Mouse (Mus musculus): Measurements from ENCODE around the gene Miga1.

Gene Miga1

DNA sequence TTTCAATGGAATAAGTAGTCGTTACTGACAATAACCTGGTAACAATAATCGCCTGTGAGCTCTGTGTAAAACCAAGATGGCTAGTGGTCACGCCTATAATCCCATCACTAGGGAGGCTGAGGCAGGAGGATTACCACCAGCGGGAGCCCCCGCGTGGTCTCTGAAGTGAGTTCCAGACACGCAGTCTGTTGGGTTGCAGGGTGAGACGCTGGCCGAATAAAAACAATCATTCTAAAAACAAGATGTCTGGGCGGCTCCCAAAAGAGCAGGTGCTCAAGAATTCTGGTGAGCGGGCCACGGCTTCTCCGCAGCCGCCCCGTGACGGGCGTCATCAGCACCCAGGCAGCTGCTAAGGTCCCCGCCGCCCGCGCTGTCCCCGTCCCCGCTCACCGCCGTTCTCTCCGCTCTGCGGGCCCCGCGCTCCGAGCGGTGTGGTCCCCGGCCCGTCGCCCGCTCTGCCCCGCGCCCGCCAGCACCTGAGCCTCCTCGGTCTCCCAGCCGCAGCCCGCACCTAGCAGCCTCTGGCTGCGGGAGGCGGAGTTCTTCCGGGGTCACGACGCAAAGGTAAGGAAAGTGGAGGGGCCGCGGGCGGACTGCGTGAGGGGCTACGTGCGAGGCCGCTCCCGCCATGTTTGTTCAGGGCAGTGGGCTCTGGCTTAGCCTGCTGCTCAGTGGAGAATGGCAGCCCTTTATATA lies at the start of gene Miga1:
Gene Miga1 (minus strand): TSS at position 546 of the 696 bp plus-strand sequence.
- DNase-seq (ENCODE audit: low spot score): peak; percentile 83

DNA sequence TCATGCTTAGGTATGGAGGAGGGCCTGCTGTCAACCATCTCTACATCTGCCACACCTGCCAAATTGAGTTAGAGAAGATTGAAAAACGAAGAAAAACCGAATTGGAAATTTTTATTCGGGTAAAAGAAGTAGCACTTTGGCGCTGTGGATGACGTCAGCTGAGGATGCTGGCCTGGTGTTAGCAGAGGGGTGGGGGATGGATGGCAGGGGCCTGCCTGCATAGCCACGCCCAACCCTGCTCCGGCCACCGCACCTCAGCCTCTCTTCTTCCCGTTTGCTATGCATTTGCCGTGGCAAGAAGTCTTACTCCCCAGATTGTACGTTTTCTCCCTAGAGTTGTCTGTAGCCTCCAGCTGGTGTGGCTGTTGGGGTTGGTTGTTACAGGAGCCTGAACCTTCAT lies 43.9 kb upstream of the Miga1 start:
- DNase-seq (ENCODE audit: low spot score): no peak

DNA sequence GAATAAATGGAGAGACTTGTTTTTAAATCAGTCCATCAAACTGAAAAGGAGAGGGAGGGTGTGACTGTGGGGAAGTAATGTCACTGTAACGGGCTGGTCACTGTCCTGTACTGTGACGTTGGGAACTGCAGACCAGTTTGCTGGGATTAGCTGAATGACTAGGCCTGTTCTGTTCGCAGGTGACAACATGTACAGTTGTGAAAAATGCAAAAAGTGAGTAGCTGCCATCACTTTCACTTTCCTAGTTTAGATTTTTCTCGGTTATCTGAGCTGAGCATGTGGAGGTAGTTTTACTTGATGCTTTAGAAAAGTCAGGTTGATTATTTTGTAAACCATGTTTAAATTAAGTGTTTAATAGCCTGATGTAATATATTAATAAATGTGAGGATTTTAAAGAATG lies 35.9 kb upstream of the Miga1 start:
- DNase-seq (ENCODE audit: low spot score): no peak

DNA sequence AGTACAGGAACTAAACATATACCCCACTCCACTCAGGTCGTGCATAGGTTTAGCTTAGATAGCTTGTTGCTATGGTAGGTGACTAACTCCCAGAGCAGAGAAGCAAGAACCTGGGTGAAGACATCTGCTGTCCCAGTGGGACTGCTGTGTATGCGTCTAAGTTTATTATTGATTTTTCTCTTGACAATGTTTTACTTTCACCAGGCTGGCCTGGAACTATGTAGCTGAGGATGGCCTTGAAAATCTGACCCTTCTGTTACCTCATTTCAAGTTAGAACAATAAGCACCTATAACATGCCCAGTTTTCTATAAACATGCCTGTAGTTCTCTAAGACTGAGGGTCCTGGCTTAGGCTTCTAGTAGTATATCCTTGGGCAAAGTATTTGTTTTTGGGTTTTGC lies 24.0 kb upstream of the Miga1 start:
- DNase-seq (ENCODE audit: low spot score): no peak

DNA sequence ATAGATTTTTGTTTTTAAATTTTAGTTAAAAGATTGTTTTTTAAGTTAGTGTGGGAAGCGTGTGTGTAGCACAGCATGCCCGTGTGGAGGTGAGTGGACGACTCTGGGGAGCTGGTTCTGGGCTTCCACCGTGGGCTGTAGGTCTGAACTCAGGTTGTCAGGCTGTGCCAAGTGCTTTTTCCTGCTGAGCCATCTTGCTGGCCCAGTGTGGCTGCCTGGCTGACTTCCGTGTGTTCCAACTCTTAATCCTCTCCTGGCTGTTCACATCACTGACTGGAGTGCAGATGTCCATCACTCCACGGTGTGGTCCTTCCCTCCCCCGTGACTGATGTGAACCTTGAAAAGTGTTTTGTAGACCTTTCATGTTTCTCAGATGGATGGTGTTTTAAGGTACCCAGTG lies 18.9 kb upstream of the Miga1 start:
- no peak for DNase-seq (ENCODE audit: low spot score)

DNA sequence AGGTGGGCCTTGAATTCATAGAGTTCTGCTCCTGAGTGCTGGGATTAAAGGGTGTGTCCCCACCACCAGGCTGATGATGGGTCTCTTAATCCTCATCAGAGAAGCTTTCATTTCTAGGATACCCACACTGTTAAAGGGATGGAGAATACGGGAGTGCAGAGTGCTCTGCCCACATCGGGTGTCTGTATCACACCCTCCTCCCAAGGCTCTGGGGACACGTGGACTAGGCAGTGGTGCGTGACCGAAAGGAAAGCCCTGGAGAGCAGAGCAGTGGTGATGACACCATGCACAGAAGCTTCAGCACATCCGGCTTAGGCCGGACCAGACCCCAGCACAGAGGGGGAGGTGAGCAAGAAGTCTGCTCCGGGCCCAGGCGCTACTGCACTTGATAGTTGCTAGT lies 16.5 kb upstream of the Miga1 start:
- DNase-seq (ENCODE audit: low spot score): no peak

DNA sequence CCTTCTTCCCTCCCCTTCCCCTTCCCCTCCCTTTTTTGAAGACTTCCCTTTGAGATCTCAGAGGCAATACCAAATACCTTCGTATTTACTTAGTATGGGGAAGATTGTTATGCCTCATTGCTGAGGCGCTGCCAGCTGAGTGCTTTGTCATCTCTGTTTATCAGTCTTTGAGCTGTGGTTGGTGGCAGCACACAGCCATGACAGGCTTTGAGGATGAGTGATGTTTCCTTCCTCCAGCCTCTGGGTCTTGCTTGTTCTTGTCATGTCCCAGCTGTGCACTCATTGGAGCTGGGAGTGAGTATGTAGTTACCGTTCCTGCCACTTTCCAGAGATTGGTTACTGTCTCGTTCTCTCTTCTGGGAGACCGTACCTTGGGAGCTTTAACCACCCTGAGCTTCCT lies 15.2 kb upstream of the Miga1 start:
- DNase-seq (ENCODE audit: low spot score): no peak

DNA sequence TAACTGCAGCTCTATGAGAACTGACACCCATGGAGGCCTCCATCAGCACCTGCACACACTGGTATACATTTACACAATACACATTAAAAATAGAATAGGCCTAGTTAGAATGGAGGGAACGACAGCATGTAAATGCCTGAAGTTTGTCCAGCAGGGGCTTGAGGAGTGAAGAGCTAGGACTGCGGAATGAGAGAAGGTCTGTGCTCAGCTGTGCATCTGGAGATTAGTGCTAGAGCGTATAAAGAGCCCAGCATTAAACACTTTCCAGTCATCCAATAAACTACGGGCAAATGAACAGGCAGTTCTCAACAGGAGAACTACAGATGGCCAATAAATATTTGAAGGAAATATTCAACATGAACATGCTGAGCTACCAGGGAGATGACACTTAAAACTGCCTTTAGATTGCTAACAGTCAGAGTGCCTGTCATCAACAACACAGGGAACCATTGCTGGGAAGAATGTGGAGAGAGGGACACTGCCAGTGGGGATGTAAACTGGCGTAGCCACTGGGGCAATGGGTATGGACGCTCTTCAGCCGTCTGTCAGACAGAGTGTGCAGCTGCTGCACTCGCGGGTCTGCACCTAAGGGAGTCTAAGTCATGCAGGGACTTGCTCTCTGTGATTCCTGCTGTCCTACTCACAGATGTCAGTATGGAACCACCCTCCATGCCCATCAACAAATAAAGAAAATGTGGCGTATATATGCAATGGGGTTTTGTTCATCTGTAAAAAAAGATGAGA lies 13.4 kb upstream of the Miga1 start:
- DNase-seq (ENCODE audit: low spot score): no peak

DNA sequence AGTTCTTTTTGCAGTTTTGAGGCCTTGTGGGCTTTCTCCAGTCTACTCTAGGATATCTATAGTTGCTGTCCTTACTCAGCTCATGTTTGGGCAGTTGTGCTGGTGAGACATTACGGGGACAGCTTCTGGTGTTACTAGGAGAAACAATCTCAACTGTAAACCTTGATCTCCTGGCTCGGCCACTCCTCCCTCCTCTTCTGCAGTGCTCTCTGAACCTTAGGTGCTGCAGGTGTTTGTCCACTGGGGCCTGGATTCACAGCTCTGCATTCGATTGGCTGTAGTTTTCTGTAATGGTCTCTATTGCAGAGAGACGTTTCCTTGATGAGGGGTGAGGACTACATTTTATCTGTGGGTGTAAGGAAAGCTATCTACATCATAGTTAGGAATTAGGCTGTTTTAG lies 12.1 kb upstream of the Miga1 start:
- DNase-seq (ENCODE audit: low spot score): no peak

DNA sequence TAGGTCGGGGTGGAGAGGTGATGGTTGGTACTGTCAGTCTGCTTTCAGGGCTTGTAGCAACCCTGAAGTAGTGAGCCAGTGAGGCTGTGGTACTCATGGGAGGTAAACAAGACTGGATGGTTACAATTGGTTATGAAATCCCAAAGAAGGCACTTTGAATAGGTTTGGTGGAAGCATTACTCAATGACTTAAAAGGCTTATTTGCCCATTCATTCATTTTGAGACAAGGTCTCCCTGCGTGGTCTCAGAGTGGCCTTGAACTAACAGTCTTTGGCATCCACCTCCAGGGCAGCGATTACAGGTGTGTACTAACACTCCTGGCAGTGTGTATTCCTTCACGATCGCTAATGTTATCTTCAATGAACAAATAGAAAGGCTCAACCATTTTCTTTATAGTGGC lies 10.8 kb upstream of the Miga1 start:
- DNase-seq (ENCODE audit: low spot score): no peak

DNA sequence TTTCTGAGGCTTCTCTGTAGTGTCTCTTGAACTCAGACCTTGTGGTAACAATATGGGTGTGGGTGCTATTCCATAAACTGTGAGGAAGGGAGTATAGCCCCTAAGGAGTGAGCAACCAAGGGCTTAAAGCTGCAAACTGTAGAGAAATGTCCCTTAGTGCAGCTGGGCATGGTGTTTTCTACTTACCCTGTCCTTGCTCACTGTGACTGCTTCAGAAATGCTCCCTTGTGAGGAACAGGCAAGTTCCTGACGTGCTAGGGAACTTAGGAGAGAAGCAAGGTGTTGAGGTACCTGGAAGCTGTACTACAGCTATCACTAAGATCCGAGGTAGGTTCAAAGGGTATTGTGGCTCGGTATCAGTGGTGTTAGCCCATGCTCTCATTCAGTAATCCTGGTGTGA lies 10.2 kb upstream of the Miga1 start:
- DNase-seq (ENCODE audit: low spot score): no peak

DNA sequence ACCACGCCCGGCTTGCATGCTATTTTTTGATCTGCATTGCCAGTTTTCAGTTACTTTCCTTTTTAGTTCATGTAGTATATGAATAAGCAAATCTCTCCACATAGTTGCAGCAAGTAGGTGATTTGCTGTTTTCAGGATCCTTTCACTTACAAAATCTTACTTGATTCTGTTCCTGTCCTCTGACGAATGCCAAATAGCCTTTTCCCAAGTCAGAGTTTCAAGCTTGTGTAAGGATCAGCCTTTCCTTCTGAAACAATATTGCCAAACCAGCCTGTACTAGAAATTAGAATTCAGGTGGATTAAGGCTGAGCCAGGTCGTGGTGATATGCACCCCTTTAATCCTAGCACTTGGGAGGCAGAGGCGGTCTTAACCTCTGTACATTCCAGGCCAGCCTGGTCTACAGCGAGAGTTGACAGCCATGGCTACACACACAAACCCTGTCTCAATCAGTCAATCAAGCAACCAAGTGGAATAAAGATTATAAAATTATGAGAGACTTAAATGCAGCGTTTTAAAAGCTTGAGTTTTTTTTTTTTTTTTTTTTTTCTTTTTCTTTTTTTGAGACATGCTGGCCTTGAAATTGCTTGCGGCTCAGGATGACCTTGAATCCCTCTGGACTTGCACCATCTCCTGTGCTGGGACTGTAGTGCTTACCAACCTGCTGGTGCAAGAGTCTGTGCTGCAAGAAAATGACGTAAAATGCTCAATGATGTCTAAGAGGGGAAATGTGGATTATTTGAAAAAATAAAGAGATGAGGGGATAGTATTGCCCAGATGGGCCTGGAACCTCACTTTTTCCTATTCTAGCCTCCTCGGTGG lies 8.0 kb upstream of the Miga1 start:
- DNase-seq (ENCODE audit: low spot score): no peak

DNA sequence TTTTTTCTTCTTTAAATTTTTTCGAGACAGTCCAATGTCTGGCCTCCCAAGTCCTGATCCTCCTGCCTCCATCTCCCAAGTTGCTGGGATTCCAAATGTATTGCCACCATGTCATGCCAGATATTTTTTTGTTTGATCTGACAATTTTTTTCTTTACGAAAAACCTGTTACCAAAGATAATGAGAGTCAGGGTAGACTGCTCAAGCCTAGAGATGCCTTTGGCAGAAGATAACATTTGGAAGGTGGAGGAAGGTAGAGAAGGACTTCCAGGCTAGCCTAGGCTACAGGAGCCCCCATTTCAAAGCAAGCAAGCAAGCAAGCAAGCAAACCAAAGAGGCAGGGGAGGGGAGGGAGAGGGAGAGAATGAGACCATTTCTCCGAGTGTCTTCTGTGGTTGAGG lies 7.0 kb upstream of the Miga1 start:
- no peak for DNase-seq (ENCODE audit: low spot score)

DNA sequence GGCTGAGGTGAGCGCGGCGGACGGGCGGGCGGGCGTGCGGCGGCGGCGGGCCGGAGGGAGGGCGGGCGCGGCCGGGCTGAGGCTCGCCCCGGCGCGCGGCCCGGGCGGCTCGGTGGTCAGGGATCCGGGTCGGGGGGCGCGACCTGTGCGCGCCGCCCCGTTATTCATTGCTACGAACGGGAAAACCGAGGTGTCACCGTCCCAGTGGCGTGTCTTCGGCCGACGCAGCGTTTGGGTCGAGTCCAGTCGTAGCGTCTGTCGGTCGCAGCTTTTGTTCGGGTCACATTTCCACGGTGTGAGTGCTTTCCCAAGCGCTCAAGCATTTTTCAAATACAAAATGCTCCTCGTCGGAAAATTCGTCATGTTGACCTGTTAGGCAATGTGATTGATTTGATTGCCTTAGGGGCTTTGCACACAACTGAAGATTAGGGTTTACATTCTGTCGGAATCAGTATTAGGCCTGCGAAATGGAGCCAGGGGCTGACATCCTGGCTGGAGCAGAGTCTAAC lies 6.5 kb upstream of the Miga1 start:
- DNase-seq (ENCODE audit: low spot score): peak; percentile 67

DNA sequence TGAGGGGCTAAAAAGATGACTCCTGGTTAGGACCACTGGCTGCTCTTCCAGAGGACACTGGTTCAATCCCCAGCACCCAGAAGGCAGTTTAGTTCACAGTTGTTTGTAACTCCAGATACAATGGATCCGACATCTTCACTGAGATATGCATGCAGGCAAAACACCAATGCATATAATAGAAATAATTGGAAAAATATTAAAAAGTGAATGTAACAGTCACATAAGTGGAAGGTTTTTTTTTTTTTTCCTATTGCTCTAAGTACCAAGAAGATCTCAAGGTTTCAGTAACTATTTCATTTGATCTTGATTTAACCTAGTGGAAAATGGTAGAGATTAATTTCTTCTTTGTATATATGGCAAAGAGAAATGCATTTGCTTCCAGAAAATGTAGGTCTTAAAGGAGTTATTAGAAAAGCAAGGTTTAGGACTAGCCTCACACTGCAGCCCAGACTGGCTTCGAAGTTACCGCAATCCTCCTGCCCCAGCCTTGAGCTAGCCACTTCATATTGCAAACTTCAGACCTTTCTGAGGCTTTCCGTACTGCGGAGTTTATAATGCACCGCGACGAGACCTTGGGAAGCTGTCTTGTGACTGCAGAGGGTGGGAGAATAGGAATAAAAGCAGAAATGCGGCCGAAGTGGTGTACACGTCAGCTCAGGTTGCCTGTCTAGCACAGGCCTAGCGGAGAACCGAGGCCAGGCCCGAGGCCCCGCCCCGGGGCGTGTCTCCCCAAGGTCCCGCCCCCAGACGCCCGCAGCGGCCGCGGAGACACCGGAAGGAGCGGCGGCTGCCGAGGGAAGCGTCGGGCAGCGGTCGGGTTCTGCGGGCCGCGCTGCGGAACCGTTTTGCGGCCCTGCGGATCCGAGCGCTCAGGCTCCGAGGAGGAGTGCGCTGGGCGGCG lies 5.8 kb upstream of the Miga1 start, which contains the start of gene Usp33:
Gene Usp33 (plus strand): TSS at position 747 of the 901 bp plus-strand sequence.
- peak; percentile 98 for DNase-seq (ENCODE audit: low spot score)

DNA sequence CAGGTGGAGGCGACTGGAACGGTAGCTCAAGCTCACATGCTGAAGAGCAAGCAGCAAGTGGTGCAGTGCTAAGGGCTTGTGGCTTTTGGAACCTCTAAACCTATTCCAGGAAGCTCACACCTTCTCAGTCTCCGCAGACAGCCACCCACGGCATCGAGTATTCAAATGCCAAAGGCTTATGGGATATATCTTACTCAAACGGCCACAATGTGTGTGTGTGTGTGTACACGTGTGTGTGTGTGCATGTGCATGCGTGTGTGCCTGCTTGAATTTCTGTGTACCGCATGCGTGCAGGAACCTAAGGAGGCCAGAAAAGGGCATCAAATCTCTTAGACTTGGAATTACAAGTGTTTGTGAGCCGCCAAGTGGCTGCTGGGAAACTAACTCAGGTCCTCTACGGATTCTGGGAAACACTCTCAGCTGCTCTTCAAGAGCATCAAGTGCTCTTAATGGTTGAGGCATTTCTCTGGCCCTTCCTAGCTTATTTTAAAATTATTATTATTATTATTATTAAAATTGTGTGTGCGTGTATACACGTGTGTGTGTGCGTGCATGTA lies 2.8 kb upstream of the Miga1 start:
- DNase-seq (ENCODE audit: low spot score): no peak

DNA sequence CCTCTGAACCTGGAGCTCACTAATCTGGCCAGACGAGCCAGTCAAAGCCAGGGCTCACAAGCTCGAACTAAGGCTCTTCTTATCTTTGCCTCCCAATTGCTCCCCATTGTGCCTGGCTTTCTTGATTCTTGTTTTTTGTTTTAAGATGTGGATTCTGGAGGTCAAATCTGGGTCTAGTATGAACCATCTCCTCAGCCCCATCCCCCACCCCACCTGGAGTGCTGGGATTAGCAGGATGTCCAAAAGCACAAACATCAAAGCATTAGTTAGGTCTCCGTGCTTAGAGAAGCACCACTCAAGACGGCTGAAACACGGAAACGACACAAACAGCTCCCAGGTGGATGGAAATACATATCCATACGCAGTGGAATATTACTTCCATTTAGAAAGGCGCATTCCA lies 4.1 kb downstream of the Miga1 start:
- DNase-seq (ENCODE audit: low spot score): no peak

DNA sequence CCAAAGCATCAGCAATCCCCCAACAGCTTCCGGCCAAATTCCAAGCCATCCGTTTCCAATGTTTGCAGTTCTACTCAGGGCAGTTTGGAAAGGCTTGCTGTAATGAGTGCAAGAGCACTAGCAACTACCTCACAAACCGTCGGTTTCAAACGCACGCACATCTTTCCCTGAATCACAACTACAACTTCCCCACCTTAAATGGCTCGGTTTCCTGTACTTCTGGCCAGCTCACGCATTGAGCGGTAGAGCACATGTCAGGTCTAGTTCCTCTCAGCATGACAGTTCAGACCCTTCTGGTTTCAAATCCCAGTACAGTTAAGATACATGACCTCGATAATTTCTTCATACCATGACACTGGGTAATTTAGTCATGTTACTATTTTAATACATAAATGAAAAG lies 6.6 kb downstream of the Miga1 start:
- no peak for DNase-seq (ENCODE audit: low spot score)

DNA sequence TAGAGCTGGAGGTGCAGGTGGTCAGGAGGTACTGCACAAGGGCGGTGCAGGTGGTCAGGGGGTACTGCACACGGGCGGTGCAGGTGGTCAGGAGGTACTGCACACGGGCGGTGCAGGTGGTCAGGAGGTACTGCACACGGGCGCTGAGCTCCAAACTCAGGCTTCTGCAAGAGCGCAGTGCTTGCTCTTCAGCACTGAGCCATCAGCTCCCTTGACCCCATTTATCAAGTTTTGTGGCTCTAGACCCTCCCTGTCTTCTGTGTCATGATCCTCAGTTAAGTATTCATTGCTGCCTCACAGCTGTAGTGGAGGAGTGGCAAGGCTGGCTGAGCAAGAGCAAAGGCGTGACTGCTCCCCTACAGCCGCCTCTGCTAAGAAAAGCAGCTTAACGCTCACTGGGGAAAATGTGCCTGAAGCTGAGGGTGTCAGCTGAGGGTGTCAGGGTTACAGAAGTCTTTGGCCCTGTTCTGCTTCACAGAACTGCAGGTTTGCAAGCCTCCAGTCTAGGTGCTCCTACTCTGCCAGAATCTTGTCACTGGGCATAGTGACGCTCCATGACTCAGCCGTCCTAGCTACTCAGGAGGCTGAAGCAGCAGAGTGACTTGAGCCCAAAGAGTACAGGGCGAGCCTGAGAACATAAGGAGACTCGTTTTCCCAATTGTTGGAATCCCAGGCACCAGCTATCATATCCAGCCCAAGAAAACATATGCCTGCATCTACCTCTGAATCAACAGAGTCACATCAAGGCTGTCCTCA lies 7.5 kb downstream of the Miga1 start:
- DNase-seq (ENCODE audit: low spot score): no peak

DNA sequence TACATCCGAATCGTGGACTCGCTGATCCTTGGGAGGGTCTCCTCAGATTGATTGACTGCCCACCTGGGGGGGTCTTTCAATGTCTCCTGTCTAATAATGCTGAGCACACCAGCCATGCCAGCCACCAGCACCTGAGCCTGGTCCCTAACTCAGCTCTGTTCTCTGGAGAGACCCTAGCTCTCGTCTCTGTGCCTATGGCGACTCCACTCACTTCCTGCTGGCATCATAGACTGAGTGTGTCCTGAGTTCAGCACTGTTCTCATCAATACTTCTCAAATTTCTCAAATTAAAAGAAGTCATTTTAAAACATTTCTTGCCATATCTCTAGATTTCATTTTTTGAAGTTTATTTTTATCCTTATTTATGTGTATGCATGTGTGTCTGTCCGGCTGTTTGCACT lies 8.1 kb downstream of the Miga1 start:
- no peak for DNase-seq (ENCODE audit: low spot score)
